Mouse (Mus musculus): ENCODE measurements around the gene Fgf2.

The Fgf2 gene

GRCm38 (mm10) chr3:37341110-37341509 is 7.0 kb upstream of the Fgf2 start:
- TF ChIP-seq GATA4 (IDR thresholded peaks at IDR 0.05; ENCODE audit: insufficient replicate concordance, low read length) = no peak

- TF ChIP-seq GATA4 (IDR thresholded peaks at IDR 0.05; ENCODE audit: insufficient replicate concordance, low read length) = no peak
Observed at GRCm38 (mm10) chr3:37342811-37343210, 5.3 kb upstream of the Fgf2 start.

- TF ChIP-seq GATA4 (IDR thresholded peaks at IDR 0.05; ENCODE audit: insufficient replicate concordance, low read length) = no peak
Observed at GRCm38 (mm10) chr3:37347671-37348070, 475 bp upstream of the Fgf2 start.

DNA sequence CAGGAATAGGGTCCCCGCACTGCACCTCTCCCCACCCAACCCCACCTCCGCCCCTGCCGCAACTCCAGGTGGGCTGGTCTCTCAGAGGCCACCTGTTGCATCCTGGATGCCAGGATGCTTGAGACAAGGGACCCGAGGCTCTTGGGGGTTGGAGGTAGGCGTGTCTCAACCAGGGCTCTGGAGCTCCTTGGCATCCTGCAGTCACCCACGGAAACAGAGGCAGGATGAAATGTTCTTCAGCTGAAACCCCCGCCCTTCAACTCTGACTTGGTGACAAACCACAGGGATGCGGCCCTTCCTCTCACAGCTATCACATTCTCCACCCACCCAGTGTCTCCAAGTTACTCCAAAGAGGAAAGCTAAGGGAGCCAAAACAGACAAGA is 1.0 kb downstream of the Fgf2 start:
- no peak for TF ChIP-seq GATA4 (IDR thresholded peaks at IDR 0.05; ENCODE audit: insufficient replicate concordance, low read length)

- TF ChIP-seq GATA4 (IDR thresholded peaks at IDR 0.05; ENCODE audit: insufficient replicate concordance, low read length) = no peak
Observed at GRCm38 (mm10) chr3:37350386-37350785, 2.2 kb downstream of the Fgf2 start.

DNA sequence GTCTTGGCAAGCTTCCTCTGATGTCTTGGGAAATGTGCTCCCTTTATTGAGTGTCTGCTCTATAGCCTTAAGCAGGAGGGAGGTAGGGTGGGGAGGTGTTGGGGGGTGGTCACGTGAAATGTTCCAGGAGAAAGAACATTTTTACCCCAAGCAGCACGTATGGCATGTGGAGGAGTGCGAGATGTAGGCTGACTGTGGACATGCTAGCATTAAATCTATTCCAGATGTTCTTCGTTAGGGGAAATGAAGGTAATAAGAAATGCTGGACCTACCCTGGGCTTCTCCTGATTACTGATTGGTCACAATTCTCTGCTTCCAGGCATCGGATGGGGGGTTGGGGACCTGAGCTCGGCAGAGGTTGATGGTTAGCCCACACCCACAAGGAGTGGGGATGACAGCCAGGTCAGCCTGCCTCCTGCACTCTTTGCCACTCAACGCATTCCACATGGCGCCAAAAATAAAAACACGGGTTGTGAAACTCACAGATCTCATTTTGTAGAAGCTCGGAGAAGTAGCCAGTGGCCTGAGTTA is 5.9 kb downstream of the Fgf2 start:
- TF ChIP-seq GATA4 (IDR thresholded peaks at IDR 0.05; ENCODE audit: insufficient replicate concordance, low read length) = no peak

DNA sequence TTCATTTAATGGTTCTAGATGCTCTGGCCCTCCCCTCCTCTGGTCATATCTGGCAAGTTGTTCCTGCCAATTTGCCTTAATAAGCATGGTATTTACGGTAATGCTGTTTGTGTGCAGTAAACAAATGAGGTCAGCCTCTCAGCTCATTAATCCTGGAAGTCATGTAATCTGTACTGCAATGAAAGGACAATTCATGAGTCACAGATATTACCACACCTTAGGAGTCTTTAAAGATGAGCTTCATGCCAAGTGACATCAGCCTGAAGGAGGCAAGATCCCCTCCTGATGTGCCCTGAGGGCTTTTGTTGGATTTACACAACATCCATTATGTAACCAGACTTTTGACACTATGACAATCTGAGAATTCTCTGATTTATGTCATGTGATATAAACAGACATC is 6.6 kb downstream of the Fgf2 start:
- TF ChIP-seq GATA4 (IDR thresholded peaks at IDR 0.05; ENCODE audit: insufficient replicate concordance, low read length) = no peak

- TF ChIP-seq GATA4 (IDR thresholded peaks at IDR 0.05; ENCODE audit: insufficient replicate concordance, low read length) = no peak
Observed at GRCm38 (mm10) chr3:37360729-37361128, 12.6 kb downstream of the Fgf2 start.

GRCm38 (mm10) chr3:37365144-37365543 is 17.0 kb downstream of the Fgf2 start:
- no peak for TF ChIP-seq GATA4 (IDR thresholded peaks at IDR 0.05; ENCODE audit: insufficient replicate concordance, low read length)

GRCm38 (mm10) chr3:37365976-37366375 is 17.8 kb downstream of the Fgf2 start:
- TF ChIP-seq GATA4 (IDR thresholded peaks at IDR 0.05; ENCODE audit: insufficient replicate concordance, low read length) = no peak

DNA sequence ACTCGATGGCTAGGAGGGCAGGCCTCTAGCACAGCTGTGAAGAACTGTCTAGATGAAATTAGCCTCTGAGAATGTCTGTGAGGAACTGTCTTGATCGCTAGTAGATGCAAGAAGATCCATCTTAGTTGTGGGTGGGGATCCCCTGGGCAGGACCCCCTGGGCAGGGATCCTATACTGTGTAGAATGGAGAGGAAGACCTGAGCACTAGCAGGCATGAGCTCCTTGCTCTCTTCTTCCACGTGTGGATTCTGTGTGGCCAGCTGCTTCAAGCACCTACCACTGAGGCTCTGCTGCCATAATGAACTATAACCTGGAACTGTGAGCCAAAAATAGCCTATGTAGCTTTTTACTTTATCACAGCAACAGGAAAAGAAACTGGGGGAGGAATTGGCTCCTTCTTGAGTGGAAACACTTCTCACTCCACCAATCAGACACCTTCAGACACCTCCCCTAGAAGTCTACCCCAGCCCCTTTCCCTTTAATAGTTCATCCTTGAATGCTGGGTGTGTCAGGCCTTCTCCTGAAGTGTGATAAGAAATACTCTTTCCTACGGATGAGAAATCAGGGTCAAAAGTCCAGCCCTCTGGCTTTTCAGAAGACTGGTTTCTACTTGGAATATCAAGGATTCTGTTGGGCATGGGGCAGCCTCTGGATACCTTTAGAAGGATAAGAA is 18.4 kb downstream of the Fgf2 start:
- TF ChIP-seq GATA4 (IDR thresholded peaks at IDR 0.05; ENCODE audit: insufficient replicate concordance, low read length) = no peak

- no peak for TF ChIP-seq GATA4 (IDR thresholded peaks at IDR 0.05; ENCODE audit: insufficient replicate concordance, low read length)
Observed at GRCm38 (mm10) chr3:37370407-37370806, 22.3 kb downstream of the Fgf2 start.

GRCm38 (mm10) chr3:37373712-37374111 is 25.6 kb downstream of the Fgf2 start:
- no peak for TF ChIP-seq GATA4 (IDR thresholded peaks at IDR 0.05; ENCODE audit: insufficient replicate concordance, low read length)

DNA sequence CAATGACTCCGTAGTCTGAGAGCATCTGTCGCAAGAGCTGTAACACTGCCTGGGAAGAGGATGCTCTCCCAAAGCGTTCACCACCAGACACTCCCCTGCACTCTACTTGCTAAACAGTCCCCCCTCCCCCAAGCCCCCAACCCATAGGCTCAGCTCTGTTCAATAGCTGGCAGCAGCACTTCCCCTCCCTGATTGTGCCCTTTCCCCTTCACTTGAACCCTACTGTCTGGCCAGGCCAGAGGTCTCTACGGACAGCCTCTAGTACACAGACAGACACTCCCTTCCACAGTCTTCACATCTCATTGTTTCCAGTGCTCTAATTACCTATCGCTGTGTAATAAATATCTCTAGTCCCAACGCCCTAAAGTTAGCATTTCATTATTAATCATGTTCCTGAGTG is 29.8 kb downstream of the Fgf2 start:
- no peak for TF ChIP-seq GATA4 (IDR thresholded peaks at IDR 0.05; ENCODE audit: insufficient replicate concordance, low read length)

DNA sequence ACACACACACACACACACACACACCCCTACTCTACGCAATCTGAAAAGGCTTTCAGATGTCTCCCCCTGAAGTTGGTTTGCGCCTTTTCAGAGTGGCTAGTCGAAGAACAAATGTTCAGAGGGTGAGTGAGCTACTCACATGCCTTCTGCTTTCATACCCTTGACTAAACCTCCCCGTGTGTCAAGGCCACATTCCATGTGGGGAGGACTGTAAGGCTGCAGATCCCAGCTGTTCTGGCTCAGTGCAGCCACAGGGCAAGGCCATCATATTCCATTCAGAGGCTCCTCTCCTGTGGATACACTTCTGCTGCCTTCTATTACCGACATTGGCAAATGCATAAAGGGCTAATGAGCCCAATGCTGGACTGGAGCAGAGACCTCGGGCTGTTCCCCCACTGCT is 30.3 kb downstream of the Fgf2 start:
- TF ChIP-seq GATA4 (IDR thresholded peaks at IDR 0.05; ENCODE audit: insufficient replicate concordance, low read length) = no peak

DNA sequence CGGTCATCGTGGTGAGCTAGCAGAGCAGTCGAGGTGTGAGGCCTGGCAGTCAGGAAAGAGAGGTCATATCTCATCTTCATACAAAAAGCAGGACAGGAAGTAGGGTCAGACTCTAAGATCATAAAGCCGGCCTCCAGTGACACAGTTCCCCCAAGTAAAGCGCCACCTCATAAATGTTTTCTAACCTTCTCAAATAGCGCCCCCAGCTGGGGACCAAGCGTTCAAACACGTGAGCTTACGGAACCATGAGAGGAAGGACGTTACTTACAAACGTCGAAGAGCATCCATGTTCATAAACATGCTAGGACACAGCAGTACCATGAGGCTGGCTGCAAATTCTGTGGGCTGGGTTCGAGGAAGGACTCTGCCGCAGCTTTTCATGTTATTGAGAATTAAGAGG is 31.1 kb downstream of the Fgf2 start:
- TF ChIP-seq GATA4 (IDR thresholded peaks at IDR 0.05; ENCODE audit: insufficient replicate concordance, low read length) = no peak

Data from liver, adult (tissue).